10 mouse cellular contexts compared by ENCODE assay signal in genomic region chr2:57856524-57857107, GRCm38 (mm10).
DNase-seq lines count a peak whose midpoint lies in the region; ATAC-seq and TF ChIP-seq lines count a peak whose summit lies in the region.
"Had no signal": no experiment of that assay in that cellular context is flagged by ENCODE, and none has a peak within 500 bp of the region (broad histone marks: within the 10 kb centered on the region; RNA-seq: fewer than 3 reads in every experiment).

No protein-coding gene starts in this region.

- H3K9ac ChIP-seq in heart, postnatal 0 days (replicated peaks; ENCODE audit: low read depth, low read length), result no peak overlapping the region

- WGBS in heart, postnatal 0 days, result 32% methylated on average over 14 of the region's 14 CpGs

- H3K4me1 ChIP-seq in heart, postnatal 0 days (ENCODE audit: control insufficient read depth, insufficient read depth), result peaks cover 4% of the 10 kb centered on the region

- peak overlapping the region; percentile 37 for H3K4me2 ChIP-seq in heart, postnatal 0 days (ENCODE audit: low read depth, low read length)

- H3K4me3 ChIP-seq in heart, postnatal 0 days (ENCODE audit: low read depth, low read length), result no peak overlapping the region
- H3K4me3 ChIP-seq: midbrain, embryonic 10.5 days had no signal

- no peaks in the 10 kb centered on the region for H3K36me3 ChIP-seq in heart, postnatal 0 days (replicated peaks; ENCODE audit: control insufficient read depth, insufficient read depth, low read length)
- H3K36me3 ChIP-seq: G1E; midbrain, embryonic 10.5 days had no signal

- ATAC-seq in heart, postnatal 0 days (ENCODE audit: insufficient read depth, low read depth), result peak; percentile 98

- TF ChIP-seq EP300 in heart, postnatal 0 days (IDR thresholded peaks at IDR 0.05; ENCODE audit: low read depth), result 0 out of 2 replicates have a peak, but pooled peaks have one; percentile 38

- H3K27ac ChIP-seq in heart, postnatal 0 days (ENCODE audit: low read depth), result peak overlapping the region; percentile 59; the same call in 1 of the 2 replicates
- H3K27ac ChIP-seq: midbrain, embryonic 10.5 days had no signal

- TF ChIP-seq CTCF in heart, postnatal 0 days (IDR thresholded peaks at IDR 0.05; ENCODE audit: low read depth), result no peak

- DNase-seq in kidney, postnatal 14 days, result peak; percentile 3
- no peak for DNase-seq in kidney, adult 9 months
- DNase-seq in R1 (ENCODE audit: low read depth, low spot score), result peak; percentile 3
- DNase-seq in fibroblast of lung, adult 2 months (ENCODE audit: low read depth), result peak; percentile 48
- DNase-seq in heart, postnatal 0 days (ENCODE audit: low spot score), result peak; percentile 67
- no peak for DNase-seq in adrenal gland, adult 18-20 months (ENCODE audit: low spot score in 2 of 2)
- DNase-seq in cerebellum, postnatal 4 days (ENCODE audit: low spot score in 2 of 2), result no peak
- DNase-seq in B cell, adult 2 months, result no peak

- no peaks in the 10 kb centered on the region for H3K9me3 ChIP-seq in heart, postnatal 0 days (replicated peaks; ENCODE audit: control insufficient read depth, low read length)
- H3K9me3 ChIP-seq: G1E; midbrain, embryonic 10.5 days had no signal

- no peaks in the 10 kb centered on the region for H3K27me3 ChIP-seq in heart, postnatal 0 days (ENCODE audit: control insufficient read depth, insufficient read depth, low read length)

Comparison
In these comparisons a context has a peak if more than half of its experiments do, and no peak if none do; other contexts are left out.
1. DNase-seq: peak in kidney, postnatal 14 days (single experiment), R1 (single experiment), fibroblast of lung, adult 2 months (single experiment) and heart, postnatal 0 days (single experiment); none in kidney, adult 9 months (single experiment), adrenal gland, adult 18-20 months (0 of 2), cerebellum, postnatal 4 days (0 of 2) and B cell, adult 2 months (0 of 2).